Mouse (Mus musculus): Measurements from ENCODE around the gene Crtc1. TPM values are rescaled to one million over a fixed set of nuclear protein-coding genes. Genes with fewer than 3 reads are reported as not detected.

Crtc1 gene
- total RNA-seq, 4 experiments from 2014 or later = 7.1 to 15.3 (median 7.6) TPM

DNA sequence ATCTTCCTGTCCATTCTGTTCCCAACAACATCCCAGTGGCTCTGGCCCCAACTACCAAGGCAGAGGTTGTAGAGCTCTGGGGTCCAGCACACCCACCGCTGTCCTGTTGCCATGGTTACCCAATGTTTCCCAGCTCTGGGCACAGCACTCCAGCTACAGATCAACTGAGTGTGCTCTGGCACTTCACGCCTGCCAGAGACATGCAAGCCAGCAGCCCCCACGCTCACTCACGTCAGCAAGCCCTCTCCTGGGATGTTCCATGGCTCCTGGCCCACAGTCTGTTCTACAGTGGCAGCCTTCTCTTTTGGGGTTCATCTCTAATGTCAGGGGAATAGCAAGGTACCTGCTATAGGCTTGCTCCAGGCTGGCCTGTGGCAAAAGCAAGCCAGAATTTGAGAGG, 23.9 kb upstream of the Crtc1 start:
- peak in 1 of 2 experiments; percentile 53 for DNase-seq (ENCODE audit: low spot score in 2 of 2)

- DNase-seq (ENCODE audit: low spot score in 2 of 2) = no peak
Measured at GRCm38 (mm10) chr8:70462516-70462813, 23.1 kb upstream of the Crtc1 start.

- peak in 1 of 2 experiments; percentile 33 for DNase-seq (ENCODE audit: low spot score in 2 of 2)
Measured at GRCm38 (mm10) chr8:70461765-70462515, 22.6 kb upstream of the Crtc1 start.

DNA sequence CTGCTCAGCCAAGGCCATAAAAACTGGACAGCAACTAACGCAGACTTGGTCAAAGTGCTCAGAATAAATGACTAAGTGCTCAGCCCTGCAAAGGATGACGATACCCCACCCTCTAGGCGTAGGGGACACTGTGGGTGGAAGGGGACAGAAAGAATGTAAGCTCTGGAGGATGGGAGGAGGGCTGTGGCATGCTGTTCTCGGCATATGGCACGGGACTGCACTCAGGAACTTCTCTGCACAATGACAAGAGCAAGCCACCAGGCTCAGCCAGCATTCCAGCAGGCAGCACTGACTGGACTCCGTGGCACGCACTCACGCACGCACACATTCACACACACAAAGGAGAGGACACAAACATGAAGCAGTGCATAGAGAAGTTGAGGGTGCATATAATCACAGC, 21.2 kb upstream of the Crtc1 start:
- no peak for DNase-seq (ENCODE audit: low spot score in 2 of 2)

DNA sequence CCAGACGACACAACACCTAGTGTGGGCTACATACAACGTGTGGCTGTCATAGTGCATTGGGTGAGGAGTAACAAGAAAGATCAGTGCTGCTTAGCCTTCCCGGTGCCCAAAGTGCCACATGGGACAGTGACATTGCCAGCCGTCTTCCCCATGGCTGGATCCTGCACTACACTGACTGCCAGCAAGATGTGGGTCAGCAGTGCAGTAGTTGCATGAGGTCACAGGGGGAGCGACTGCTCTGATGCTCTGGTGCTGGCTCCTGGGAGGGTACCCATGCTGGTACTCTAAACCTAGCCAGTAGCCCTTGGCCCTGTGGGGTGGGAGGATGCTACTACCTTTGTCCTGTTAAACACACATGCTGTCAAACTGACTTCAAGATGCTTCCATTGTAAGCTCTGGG, 20.8 kb upstream of the Crtc1 start:
- DNase-seq (ENCODE audit: low spot score in 2 of 2) = no peak

DNA sequence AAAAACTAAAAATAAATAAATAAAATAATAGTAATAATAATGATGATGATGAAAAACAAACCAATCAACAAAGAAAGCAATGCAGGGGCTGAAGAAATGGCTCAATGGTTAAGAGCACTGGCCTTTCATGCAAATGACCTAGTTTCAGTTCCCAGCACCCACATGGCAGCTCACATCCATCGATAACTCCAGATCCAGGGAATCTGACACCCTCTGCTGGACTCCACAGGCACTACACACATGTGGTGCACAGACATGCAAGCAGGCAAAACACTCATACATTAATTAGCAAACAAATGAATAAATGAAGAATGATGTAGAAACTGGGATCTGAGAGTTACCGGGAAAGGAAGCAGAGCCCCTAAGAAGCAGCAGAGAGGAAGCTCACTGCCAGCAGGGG, 20.3 kb upstream of the Crtc1 start:
- DNase-seq (ENCODE audit: low spot score in 2 of 2) = no peak

DNA sequence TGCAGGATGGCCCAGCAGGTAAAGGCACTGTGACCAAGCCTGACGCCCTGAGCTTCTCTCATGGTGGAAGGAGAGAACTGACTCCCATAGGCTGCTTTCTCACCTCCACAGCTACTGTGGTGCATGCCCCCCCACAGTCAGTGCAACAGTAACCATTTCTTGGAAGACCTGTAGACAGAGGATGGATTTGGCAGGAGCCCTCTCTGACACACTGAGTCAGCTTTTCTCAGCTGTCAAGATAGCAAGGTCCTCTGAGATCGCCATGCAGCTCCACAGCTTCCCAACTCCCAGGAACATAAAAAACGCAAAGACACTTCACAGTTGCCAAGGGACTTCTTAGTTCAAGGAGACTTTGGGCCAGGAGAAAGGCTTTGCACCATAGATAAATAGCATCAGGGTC, 19.1 kb upstream of the Crtc1 start:
- DNase-seq (ENCODE audit: low spot score in 2 of 2) = no peak

- no peak for DNase-seq (ENCODE audit: low spot score in 2 of 2)
Measured at GRCm38 (mm10) chr8:70457882-70458281, 18.5 kb upstream of the Crtc1 start.

DNA sequence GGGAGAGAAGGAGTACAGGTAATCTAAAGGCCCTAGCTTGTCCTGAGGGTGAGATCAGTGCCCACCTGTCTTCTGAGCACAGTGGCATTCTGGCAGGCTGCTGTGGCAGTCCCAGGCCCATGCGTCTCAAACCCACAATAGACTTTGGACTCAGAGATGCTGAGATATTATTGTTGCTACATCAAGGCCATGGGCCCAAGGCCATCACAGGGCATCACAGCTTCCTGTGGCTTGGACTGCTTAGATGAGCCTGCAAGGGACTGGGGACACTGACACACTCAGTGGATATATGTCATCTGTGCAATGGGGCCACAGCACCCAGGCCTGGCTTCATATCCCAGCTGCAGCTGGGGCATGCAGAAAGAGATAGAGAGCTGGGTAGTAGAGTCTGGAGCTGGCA, 17.6 kb upstream of the Crtc1 start:
- DNase-seq (ENCODE audit: low spot score in 2 of 2) = no peak

DNA sequence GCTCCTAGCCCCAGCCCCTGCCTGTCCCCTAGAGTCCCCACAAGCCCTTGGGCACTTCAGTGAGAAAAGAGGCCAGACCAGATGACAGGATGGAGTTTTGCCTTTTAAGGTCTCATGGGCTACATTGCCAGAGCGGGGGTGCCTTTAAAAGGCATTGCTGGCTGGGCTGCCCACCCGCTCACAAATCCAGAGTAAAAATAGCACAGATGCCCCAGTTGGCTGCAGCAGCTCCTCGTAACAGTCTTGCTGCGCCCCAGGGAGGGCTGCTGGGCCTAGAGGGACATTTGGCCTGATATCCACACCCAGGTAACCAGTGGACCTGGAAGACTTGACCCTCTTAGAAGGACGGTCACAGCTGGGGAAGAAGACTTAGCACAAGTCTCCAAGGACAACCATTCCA, 14.5 kb upstream of the Crtc1 start:
- DNase-seq (ENCODE audit: low spot score in 2 of 2) = peak in 1 of 2 experiments; percentile 36

DNA sequence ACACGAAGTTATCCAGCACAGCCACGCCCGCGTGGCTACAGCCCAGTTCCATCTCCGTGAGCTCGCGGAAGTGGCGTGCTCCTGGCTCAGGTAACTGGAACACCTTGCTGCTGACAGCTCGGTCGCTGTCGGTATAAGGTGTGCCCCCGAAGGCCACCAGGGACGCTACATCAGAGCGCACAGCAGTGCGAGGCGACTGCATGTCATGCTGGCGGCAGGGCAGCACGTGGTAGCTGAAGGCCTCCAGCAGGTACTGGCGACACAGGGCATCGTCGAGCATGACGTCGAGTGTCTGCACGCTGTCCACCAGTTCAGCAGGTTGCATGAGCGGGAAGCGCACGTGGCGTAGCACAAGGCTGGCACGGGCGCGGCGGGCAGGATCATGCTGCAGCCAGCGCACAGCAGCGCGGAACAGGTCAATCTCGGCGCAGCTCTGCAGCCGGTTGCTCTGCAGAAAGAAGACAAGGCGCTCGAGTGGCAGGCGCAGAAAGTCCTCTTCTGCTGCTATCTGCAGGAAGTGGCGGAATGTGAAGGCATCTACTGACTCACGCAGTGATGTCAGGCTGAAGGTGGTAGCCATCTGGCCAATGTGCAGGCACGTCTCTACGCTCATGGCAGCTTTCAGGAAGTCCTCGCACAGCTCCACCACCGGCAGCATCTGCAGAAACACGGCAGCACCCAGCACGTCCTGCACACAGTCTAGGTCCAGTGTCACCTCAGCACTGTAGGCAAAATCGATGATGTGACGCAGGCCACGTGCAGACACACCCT, 13.0 kb upstream of the Crtc1 start:
- no peak for DNase-seq (ENCODE audit: low spot score in 2 of 2)

DNA sequence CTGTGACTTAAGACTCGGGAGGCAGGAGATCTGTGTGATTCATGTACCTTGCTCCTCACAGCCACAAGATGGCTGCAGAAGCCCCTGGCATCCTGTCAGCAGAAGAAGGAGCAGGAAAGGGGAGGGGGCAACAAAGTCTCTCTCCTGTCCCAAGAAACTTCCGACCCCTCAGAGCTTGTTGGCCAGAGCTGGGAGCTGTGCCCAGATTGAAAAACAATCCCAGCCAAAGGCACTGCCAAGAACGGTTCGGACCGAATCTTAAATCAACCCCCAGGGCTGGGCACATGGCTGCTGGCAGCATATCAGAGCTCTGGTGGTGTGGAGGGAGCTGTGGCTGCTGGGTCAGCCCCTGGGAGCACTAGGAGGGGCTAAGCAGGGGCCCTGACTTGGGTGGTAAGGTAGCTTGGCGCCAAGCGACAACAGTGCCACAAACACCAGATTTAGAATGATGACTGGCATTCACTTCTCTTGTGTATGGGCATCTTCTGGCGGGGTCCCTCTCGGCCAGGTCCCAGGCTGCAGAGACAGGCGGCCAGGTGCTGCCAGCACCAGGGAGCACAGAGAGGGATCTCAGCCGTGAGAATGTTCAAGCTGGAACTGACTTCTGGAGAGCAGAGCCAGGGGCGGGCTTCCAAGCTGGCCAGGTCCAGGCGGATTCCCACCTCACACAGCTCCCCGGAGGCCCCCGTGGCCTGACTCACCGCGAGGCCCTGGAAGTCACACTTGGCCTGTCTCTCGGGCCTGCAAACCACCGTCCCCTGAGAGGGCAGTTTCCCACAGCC, 8.5 kb upstream of the Crtc1 start:
- DNase-seq (ENCODE audit: low spot score in 2 of 2) = peak; percentile 59 to 64

- DNase-seq (ENCODE audit: low spot score in 2 of 2) = no peak
Measured at GRCm38 (mm10) chr8:70445988-70446387, 6.6 kb upstream of the Crtc1 start.

- no peak for DNase-seq (ENCODE audit: low spot score in 2 of 2)
Measured at GRCm38 (mm10) chr8:70443326-70443725, 3.9 kb upstream of the Crtc1 start.

DNA sequence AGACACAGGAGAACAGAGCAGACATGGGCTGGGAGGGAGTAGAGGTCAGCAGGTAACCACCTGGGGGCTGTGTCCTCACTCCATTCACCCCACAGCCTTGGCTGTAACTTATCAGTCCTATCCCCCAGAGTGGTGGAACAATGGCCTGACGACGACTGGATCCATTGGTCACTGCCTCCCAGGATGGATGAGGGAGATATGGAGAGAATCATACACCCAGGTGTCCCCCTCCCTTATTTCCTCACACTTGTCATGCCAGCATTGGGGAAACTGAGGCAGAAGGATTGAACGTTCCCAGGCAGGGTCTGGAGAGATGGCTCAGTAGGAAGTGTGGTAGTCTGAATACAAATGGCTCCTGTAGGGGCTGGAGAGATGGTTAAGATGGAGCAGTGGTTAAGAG, 2.2 kb upstream of the Crtc1 start:
- no peak for DNase-seq (ENCODE audit: low spot score in 2 of 2)

GRCm38 (mm10) chr8:70440246-70440645, 867 bp upstream of the Crtc1 start:
- DNase-seq (ENCODE audit: low spot score in 2 of 2) = no peak

- no peak for DNase-seq (ENCODE audit: low spot score in 2 of 2)
Measured at GRCm38 (mm10) chr8:70439848-70440179, 435 bp upstream of the Crtc1 start.

- no peak for DNase-seq (ENCODE audit: low spot score in 2 of 2)
Measured at GRCm38 (mm10) chr8:70438423-70438822, 956 bp downstream of the Crtc1 start.

GRCm38 (mm10) chr8:70435156-70435555, 4.2 kb downstream of the Crtc1 start:
- no peak for DNase-seq (ENCODE audit: low spot score in 2 of 2)

DNA sequence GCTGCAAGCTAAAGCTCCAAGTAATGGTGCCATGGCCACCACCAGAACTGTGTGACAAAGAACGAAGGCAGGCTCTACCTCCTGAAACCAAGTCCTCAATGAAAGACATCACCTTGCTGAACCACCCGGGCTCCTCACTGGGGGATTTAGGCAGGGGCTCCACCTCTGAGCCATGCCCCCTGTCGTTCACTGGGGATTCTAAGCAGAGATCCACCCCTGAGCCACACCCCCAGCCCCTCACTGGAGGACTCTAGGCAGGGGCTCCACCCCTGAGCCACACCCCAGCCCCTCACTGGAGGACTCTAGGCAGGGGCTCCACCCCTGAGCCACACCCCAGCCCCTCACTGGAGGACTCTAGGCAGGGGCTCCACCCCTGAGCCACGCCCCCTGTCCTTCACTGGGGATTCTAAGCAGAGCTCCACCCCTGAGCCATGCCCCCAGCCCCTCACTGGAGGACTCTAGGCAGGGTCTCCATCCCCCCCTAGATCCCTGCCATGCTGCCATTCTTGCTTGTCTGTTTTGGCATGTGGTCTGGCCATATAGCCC, 6.3 kb downstream of the Crtc1 start:
- DNase-seq (ENCODE audit: low spot score in 2 of 2) = no peak

GRCm38 (mm10) chr8:70431213-70431612, 8.2 kb downstream of the Crtc1 start:
- no peak for DNase-seq (ENCODE audit: low spot score in 2 of 2)

- no peak for DNase-seq (ENCODE audit: low spot score in 2 of 2)
Measured at GRCm38 (mm10) chr8:70426300-70426907, 13.0 kb downstream of the Crtc1 start.
